10 mouse cellular contexts compared by ENCODE assay signal in the genomic region with DNA sequence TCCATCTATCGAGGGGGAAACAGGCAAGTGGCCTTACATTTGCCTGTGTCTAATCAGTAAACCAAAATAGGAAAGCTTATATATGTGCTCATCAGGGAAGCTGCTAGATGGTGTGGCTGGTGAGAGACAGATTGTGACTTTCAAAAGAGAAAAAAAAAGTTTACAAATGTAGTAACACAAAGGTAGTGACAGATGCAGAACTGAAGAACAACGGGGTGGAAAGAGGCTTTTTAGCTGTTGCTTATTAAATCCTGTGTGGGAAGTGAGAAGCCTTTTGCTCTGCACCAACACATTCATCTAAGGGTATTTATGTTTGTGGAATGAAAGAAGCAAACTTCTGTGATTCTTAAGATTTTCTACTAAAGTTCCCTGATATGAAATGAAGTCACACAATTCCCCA.
"Had no signal": no experiment of that assay in that cellular context is flagged by ENCODE, and none has a peak within 500 bp of the region (broad histone marks: within the 10 kb centered on the region; RNA-seq: fewer than 3 reads in every experiment).

No protein-coding gene starts in this region.

- DNase-seq: kidney, adult 18-20 months; kidney, postnatal 10 days; kidney, postnatal 4 days; lung, adult 2 months; lung, postnatal 4 days; midbrain, embryonic 14.5 days; right cerebral cortex, postnatal 25 days; spleen, adult 18-20 months; thymus, adult 2 months; thymus, postnatal 25 days had no signal
